Mouse (Mus musculus): ENCODE measurements at regions not wholly inside any gene's neighbourhood (a gene's known extent, or its start where the extent isn't known, plus 50 kb on each side); places are given as distances from the start of the nearest gene placed in this dataset.

DNA sequence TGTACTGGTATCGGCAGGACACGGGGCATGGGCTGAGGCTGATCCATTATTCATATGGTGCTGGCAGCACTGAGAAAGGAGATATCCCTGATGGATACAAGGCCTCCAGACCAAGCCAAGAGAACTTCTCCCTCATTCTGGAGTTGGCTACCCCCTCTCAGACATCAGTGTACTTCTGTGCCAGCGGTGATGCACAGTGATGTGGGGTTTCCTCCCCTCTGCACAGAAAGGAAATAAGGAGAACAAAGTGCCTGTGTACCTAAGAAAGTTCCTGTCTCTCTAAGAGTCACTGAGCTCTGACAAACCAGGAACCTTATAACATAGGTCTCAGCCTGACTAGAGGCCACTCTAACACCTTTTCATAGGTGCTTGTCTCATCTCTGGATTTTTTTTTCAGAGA lies 86.3 kb upstream of the 2210010C04Rik start:
- peak; percentile 27 for ATAC-seq

DNA sequence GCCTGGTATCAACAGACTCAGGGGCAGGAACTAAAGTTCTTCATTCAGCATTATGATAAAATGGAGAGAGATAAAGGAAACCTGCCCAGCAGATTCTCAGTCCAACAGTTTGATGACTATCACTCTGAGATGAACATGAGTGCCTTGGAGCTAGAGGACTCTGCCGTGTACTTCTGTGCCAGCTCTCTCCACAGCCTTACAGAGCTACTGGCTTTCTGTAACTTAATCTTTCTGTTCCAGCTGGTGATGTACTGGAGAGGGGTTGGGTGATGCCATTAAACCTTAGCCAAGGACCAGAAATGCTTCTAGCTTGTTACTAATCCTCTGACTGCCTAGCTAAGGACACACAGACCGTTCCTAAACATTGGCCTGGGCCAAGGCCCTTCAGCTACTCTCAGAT lies 83.9 kb upstream of the 2210010C04Rik start:
- no peak for ATAC-seq

DNA sequence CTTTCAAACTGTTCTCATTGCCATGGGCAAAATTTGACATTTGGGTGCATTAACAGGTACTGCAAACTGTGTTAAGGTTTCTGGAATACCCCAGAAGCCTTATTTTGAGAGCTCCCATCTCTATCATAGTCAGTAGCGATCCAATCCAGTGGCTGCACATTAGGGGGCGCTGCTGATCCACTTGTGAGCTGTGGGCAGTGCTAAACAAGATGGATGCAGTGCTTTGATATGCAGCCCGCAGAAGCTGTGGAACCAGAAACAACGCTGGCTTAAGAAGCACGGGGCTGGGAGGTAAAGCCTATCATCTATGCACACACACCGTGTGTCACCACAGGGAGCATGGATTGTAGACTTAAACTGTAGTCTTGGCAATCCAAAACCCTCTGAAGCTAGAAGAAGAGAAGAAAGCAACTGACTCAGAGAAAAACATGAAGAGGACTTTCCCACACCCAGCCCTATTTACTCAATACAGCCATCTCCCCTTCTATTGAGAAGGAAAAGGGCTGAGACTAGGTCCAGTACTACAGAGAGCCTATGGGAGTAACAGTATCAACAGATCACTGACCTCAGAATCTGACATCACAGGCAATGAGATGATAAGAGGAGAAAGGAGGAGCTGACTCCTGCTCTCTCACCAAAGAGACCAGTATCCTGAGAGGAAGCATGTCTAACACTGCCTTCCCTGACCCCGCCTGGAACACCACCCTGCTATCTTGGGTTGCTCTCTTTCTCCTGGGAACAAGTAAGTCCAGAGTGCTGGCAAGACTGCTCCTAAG lies 83.1 kb upstream of the 2210010C04Rik start:
- ATAC-seq = peak; percentile 60

DNA sequence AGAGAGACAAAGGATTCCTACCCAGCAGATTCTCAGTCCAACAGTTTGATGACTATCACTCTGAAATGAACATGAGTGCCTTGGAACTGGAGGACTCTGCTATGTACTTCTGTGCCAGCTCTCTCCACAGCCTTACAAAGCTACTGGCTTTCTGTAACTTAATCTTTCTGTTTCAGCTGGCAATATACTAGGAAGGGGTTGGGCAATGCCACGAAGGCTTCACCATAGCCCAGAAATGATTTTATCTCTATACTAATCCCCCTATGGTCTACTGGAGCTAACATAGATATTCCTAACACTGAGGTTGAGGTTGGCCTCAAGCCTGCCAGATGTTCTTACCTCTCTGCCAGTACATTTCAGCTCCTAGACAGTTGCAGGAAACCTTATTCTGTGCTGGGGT lies 78.6 kb upstream of the 2210010C04Rik start:
- ATAC-seq = no peak

DNA sequence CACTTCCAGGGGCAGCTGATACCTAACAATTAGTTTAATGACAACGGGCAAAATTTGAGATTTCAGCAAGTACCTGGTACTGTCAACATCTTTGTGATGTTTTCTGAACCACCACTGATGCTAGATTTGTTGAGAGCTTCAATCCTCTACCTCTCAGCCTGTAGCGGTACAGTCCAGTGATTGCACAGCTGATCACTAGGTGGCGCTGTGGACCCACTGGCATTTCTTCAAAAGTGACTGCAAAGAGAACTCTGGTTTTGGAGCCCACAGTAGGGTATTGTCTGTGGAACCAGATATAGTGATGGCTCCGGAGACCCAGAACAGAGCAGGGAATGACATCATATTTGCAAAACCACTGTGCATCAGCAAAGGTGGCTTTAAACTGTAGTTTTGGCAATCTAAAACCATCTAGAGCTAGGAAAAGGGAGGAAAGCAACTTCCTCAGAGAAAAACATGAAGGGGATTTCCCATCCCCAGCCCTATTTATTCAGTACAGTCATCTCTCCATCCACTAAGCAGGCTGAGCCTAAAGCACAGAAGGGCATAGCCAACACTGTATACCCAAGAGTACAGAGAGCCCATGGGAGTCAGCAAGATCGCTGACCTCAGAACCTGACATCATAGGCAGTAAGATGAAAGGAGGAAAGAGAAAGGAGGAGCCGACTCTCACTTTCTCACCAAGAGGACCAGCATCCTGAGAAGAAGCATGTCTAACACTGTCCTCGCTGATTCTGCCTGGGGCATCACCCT lies 77.7 kb upstream of the 2210010C04Rik start:
- peak; percentile 79 for ATAC-seq

DNA sequence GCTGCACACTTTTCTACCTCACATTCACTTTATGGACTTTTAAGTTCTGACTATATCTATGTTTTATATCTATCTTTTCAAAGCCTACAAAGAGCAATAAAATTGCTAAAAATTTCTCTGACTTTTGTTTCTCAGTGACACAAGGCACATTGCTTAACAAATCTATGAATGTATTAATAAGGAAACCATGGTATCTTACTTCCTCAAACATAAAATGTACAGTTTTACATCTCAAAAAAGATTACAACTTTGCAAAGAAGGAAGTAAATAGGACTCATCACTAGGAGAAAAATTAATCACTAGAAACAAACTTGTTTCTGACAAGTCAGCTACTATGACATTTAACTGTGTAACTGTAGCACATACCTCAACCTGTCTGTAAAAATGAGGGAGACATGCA lies 76.5 kb upstream of the 2210010C04Rik start:
- no peak for ATAC-seq

DNA sequence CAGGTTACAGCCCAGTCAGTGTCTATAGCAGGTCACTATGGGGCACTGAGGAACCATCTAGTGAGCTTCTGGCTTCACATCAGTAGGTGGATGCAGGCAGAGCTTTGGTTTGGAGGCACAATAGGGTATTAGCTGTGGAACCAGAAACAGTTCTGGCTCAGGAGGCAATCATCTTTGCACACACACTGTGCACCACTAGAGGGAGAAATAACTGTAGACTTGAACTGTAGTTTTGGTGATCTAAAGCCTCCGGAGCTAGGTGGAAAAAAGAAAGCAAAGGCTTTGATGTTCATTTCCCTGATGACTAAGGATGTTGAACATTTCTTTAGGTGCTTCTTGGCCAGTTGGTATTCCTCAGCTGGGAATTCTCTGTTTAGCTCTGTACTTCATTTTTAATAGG lies 73.6 kb upstream of the 2210010C04Rik start:
- ATAC-seq = peak; percentile 39

DNA sequence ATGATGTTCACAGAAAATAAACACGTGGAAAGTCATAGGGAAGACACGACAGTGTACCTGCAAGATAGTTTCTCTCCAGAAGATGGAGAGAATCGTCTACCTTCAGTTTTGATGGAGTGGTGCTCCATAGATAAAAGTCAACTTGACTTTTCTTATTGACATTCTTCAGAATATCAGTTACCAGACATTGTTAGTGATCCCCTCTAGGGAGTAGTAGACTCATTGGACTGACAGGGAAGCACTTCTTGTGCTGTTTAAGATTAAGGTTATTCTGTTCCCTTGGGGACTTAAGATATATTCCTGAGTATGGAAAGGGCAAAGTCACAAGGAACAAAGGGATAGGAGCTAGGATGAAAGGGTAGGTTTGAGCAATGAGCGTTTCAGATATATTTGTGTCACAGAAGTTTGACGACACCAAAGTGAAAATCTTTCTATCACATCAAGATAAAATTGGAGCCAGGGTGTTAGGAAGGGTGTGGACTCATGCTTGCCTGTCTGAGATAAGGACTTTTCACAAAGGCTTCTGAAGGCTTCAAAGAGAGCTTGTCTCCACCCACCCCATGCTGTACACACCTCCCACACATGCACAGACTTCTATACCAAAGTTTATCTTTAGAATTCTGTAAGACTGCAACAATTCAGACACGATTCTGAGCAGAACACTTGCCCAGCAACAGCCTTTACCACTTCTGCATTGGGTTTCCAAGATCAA lies 68.5 kb upstream of the 2210010C04Rik start:
- ATAC-seq = peak; percentile 47

DNA sequence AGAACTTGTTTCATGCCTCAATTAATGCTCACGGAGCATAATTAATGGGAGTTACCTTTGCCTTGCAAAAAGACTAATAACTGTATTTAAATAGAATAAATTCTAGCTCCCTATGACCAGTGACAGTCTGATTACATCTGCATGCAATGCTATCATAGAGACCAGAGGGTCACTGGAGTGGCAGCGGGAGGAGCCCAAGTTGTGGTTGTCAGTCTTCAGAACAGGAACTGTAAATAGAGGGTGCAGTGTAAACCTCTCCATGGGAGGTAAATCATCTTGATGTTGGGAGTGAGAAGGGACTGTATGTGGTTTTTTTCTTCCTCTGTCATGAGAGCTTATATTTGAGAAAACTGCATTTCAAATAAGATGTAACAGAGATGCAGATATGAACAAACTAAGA lies 66.7 kb upstream of the 2210010C04Rik start:
- no peak for ATAC-seq

DNA sequence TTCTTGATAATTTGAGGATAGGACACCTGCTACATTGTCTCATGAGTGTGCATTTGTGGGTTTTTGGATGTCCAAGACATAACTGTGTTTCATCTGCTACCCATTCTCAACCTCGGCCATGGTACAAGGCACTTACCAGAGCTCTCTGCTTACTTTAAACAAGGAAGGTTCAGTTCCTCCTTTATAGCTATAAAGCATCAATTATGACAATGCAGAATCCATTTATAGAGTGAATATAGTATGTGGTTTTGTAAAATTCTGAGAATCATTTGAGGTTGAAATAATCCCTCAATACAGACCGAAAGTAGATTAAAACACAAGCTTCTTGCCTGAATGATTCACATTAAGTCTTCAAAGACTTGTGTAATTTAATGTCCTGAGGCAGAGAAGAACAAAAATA lies 64.9 kb upstream of the 2210010C04Rik start:
- ATAC-seq = no peak

DNA sequence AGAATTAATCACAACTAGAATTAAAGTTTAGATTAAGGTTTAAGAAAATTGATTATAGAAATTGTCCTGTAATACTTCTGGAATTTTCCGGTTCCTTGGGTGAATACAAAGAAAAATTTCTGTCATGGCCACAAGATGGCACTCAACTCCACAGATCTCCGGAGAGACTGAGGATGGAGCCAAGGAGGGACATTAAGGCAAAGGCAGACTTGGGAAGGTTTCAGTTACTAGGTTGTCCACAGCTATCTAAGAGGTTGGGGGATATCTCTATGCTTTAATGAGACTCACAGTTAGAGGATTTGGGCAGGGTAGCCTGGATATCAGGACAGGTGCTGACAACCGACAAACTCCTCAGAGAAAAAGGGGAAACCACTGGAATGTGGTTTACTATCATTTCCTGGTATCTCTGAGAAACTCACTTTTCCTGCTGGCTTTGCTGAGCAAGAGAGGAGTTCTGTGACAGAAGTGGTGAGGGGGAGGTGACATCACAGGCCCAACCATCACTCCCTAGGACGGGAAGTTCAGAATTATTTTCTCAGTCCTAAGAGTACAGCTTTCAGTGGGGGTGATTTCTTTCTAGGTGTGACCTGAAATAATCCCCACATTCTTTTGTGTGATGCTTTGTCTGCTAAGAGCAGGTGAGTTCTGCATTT lies 56.0 kb upstream of the 2210010C04Rik start:
- no peak for ATAC-seq

Measured in inflammation-experienced regulatory T-cells, adult 6 months (primary cell).